Mouse (Mus musculus) intestine, embryonic 15.5 days (tissue): Measurements from ENCODE around the gene Ncor2. TPM values are rescaled to one million over a fixed set of nuclear protein-coding genes. Genes with fewer than 3 reads are reported as not detected.
A peak's percentile ranks its signal among the peaks of the same experiment; 100 is the strongest.

Experiments
- ATAC-seq: fragments of 200-750 bp; cut with Nextera tagmentation; 2 replicates; pipeline ENCODE4 v1.8.0; 2017; ENCODE audit warnings: moderate TSS enrichment, moderate library complexity
- H3K27ac ChIP-seq: fragments of 300-500 bp; sonication (generic); 2 replicates; pipeline ENCODE4 v1.5.1; 2015; ENCODE audit warnings: mild to moderate bottlenecking, inconsistent platforms
- H3K27me3 ChIP-seq: fragments of 300-500 bp; sonication (generic); replicated peaks from 2 replicates; pipeline ENCODE4 v1.6.1; 2015; ENCODE audit warnings: inconsistent platforms
- H3K36me3 ChIP-seq: fragments of 300-500 bp; sonication (generic); 2 replicates; pipeline ENCODE4 v1.6.1; 2015; ENCODE audit warnings: inconsistent platforms
- H3K4me1 ChIP-seq: fragments of 300-500 bp; sonication (generic); replicated peaks from 2 replicates; pipeline ENCODE4 v1.6.1; 2015; ENCODE audit warnings: inconsistent platforms
- H3K4me2 ChIP-seq: fragments of 300-500 bp; sonication (generic); replicated peaks from 2 replicates; pipeline ENCODE4 v1.6.1; 2015; ENCODE audit warnings: mild to moderate bottlenecking, inconsistent platforms
- H3K4me3 ChIP-seq: fragments of 300-500 bp; sonication (generic); replicated peaks from 2 replicates; pipeline ENCODE4 v1.5.1; 2015; ENCODE audit warnings: inconsistent platforms
- H3K9ac ChIP-seq: fragments of 300-500 bp; sonication (generic); 2 replicates; pipeline ENCODE4 v1.6.1; 2015; ENCODE audit warnings: inconsistent platforms
- H3K9me3 ChIP-seq: fragments of 300-500 bp; sonication (generic); 2 replicates; pipeline ENCODE4 v1.6.1; 2016; ENCODE audit warnings: inconsistent platforms
- WGBS: fragments of 180-500 bp; shearing (Covaris S2); methylation state at CpG from one replicate; pipeline ENCODE4 v1.1.7; 2015; 5-methylcytosine and 5-hydroxymethylcytosine counted together
- polyA plus RNA-seq: library from polyadenylated mRNA; unstranded; fragments of >200 nt; fragmentation: Nextera tagmentation; extraction: Ambion mirVana; gene quantifications from 2 replicates; pipeline ENCODE4 v1.2.1, GENCODE M21; 2015

The Ncor2 gene
- polyA plus RNA-seq, 1 experiment from 2014 or later = 20.0 TPM

- peaks cover 57% of the 10 kb centered on the region for H3K36me3 ChIP-seq
- H3K27ac ChIP-seq = no peak overlapping the region
- no peak overlapping the region for H3K4me2 ChIP-seq
- no peak overlapping the region for H3K4me3 ChIP-seq
- H3K9me3 ChIP-seq = no peaks in the 10 kb centered on the region
- no peaks in the 10 kb centered on the region for H3K27me3 ChIP-seq
- H3K9ac ChIP-seq = no peak overlapping the region
- 0 out of 2 replicates have a peak, but pooled peaks cover 2% of the 10 kb centered on the region for H3K4me1 ChIP-seq
- 91% methylated on average over 8 of the region's 8 CpGs for WGBS
- no peak for ATAC-seq
These were observed 139.5 kb downstream of the Ncor2 start for GRCm38 (mm10) chr5:125039377-125040027.

GRCm38 (mm10) chr5:125036483-125036882 is 142.5 kb downstream of the Ncor2 start:
- Histone ChIP-seq H3K27me3 (no peaks in the 10 kb centered on the region), H3K36me3 (peaks cover 75% of the 10 kb centered on the region), H3K9ac (no peak overlapping the region), H3K9me3 (no peaks in the 10 kb centered on the region), H3K27ac (no peak overlapping the region), H3K4me1 (no peaks in the 10 kb centered on the region), H3K4me2 (no peak overlapping the region), H3K4me3 (no peak overlapping the region)
- whole genome bisulfite sequencing = 84% methylated on average over 8 of the region's 8 CpGs
- ATAC-seq = no peak

DNA sequence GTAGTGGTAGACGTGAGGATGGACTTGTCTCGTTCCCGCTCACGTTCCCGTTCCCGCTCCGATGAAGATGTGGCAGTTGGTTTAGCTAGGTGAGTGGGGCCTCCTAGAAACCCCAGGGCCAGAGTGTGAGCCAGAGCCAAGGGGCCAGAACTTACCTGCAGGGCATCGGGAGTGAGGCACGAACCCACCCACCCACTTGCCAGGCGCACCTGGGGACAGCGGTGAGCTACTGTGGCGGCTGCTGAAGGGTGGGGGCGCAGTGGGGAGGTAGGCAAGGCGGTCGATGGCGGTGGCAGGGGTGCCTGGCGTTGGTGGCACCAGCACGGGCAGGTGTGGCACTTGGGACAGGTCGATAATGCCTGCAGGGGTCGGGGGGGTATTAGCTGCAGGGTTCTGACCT is 150.1 kb downstream of the Ncor2 start:
- H3K27ac ChIP-seq = no peak overlapping the region
- WGBS = 98% methylated on average over 20 of the region's 20 CpGs
- H3K9me3 ChIP-seq = no peaks in the 10 kb centered on the region
- no peak overlapping the region for H3K9ac ChIP-seq
- ATAC-seq = no peak
- no peaks in the 10 kb centered on the region for H3K27me3 ChIP-seq
- no peak overlapping the region for H3K4me2 ChIP-seq
- peaks cover 83% of the 10 kb centered on the region for H3K36me3 ChIP-seq
- H3K4me1 ChIP-seq = no peaks in the 10 kb centered on the region
- no peak overlapping the region for H3K4me3 ChIP-seq

- Histone ChIP-seq H3K4me1 (no peaks in the 10 kb centered on the region), H3K36me3 (peaks cover 81% of the 10 kb centered on the region), H3K9ac (no peak overlapping the region), H3K27ac (no peak overlapping the region), H3K4me3 (no peak overlapping the region), H3K9me3 (no peaks in the 10 kb centered on the region), H3K4me2 (no peak overlapping the region), H3K27me3 (no peaks in the 10 kb centered on the region)
- 91% methylated on average over 15 of the region's 15 CpGs for WGBS
- ATAC-seq = no peak
These were observed 150.6 kb downstream of the Ncor2 start for GRCm38 (mm10) chr5:125028371-125028770.

DNA sequence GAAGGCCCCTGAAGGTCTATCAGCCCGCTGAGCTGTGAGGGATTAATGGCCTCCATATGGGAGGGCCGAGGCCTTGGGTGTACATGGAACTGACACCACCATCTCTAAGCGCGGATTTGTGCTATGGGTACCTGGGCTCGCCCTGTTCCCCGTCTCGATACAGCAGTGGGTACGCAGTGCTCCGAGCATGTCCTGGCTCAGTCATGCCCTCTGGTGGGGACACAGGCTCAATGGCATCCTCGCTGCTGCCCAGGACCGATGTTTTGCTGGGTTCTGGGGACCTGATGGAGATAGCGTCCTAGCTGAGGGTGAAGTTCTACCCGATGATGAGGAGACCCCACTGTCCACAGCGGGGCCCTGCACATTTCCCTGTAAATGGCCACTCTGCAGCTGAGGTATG is 155.0 kb downstream of the Ncor2 start:
- Histone ChIP-seq H3K27ac (no peak overlapping the region), H3K27me3 (no peaks in the 10 kb centered on the region), H3K4me2 (no peak overlapping the region), H3K9ac (no peak overlapping the region), H3K4me1 (no peaks in the 10 kb centered on the region), H3K9me3 (no peaks in the 10 kb centered on the region), H3K36me3 (peaks cover 68% of the 10 kb centered on the region), H3K4me3 (no peak overlapping the region)
- no peak for ATAC-seq
- 84% methylated on average over 14 of the region's 14 CpGs for WGBS

GRCm38 (mm10) chr5:125021298-125021697 is 157.7 kb downstream of the Ncor2 start:
- no peaks in the 10 kb centered on the region for H3K9me3 ChIP-seq
- H3K4me1 ChIP-seq = no peaks in the 10 kb centered on the region
- no peak overlapping the region for H3K4me2 ChIP-seq
- H3K27ac ChIP-seq = no peak overlapping the region
- H3K36me3 ChIP-seq = peaks cover 71% of the 10 kb centered on the region
- 83% methylated on average over 11 of the region's 11 CpGs for WGBS
- no peaks in the 10 kb centered on the region for H3K27me3 ChIP-seq
- H3K4me3 ChIP-seq = no peak overlapping the region
- H3K9ac ChIP-seq = no peak overlapping the region
- no peak for ATAC-seq

DNA sequence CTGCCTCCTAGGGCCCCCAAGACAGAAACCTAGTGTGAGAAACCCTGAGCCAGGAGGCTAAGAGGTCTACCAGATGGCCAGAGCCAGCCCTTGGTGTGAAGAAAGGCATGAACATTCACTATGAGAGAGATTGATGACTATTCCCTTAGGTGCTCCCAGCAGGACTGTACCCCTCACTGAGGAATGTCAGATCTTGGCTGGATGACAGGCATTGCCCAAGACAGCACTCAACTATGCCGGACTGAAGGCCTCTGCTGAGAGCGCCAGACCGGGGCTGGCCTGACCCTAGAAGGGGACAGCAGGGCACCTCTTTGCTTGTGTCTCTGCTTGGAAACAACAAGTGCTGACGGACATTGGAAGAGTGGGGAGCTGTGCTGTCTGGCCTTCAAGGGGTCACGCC is 159.9 kb downstream of the Ncor2 start:
- Histone ChIP-seq H3K9me3 (no peaks in the 10 kb centered on the region), H3K36me3 (peaks cover 57% of the 10 kb centered on the region), H3K4me2 (no peak overlapping the region), H3K4me3 (no peak overlapping the region), H3K9ac (no peak overlapping the region), H3K27me3 (no peaks in the 10 kb centered on the region), H3K27ac (no peak overlapping the region), H3K4me1 (no peaks in the 10 kb centered on the region)
- no peak for ATAC-seq
- 75% methylated on average over 5 of the region's 5 CpGs for WGBS

GRCm38 (mm10) chr5:125017332-125017731 is 161.7 kb downstream of the Ncor2 start:
- H3K36me3 ChIP-seq = peaks cover 45% of the 10 kb centered on the region

DNA sequence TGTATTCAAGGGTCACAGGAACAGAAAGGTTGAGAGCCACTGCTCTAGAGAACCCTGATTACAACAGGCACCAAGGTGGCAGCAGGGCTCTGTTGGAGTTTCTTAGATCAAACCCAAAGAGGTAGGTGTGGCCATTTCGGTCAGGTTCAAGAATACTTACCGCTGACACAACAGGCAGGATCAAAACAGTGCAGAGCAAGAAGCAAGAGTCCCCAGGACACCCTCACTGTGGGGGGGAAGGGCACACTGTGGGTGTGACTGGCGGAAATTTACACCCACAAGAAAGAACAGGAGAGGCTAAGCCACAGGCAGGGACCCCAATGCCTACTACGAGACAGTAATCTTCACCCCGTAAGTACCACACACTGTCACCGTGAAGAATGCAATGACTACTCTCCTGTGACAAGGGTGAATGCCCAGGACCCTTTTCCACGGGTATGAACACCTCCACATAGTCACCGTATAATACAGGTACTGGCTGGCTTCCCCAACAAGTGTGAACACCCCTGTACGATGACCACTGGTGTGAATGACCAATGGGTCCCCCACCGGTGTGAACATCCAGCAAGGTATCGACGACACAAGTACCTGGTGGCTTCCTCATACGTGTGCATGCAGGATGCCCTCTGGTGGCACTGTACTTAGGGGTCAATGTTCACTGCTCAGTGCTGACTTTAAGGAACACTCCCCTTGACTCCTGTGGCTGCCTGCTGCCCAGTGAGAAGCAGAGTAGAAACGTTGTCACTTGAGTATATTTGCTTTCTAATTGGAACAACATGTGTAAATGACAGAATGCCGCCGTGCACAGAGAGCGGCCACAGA is 162.4 kb downstream of the Ncor2 start:
- no peak overlapping the region for H3K4me2 ChIP-seq
- WGBS = 88% methylated on average over 17 of the region's 17 CpGs
- peaks cover 43% of the 10 kb centered on the region for H3K36me3 ChIP-seq
- H3K27ac ChIP-seq = no peak overlapping the region
- no peaks in the 10 kb centered on the region for H3K27me3 ChIP-seq
- no peaks in the 10 kb centered on the region for H3K9me3 ChIP-seq
- no peak overlapping the region for H3K9ac ChIP-seq
- no peak for ATAC-seq
- no peak overlapping the region for H3K4me3 ChIP-seq
- no peaks in the 10 kb centered on the region for H3K4me1 ChIP-seq

More at GRCm38 (mm10) chr5:125017332-125017731, 161.7 kb downstream of the Ncor2 start:
- Histone ChIP-seq H3K9ac (no peak overlapping the region), H3K4me1 (no peaks in the 10 kb centered on the region), H3K27me3 (no peaks in the 10 kb centered on the region), H3K4me3 (no peak overlapping the region), H3K4me2 (no peak overlapping the region), H3K9me3 (no peaks in the 10 kb centered on the region), H3K27ac (no peak overlapping the region)
- 77% methylated on average over 15 of the region's 15 CpGs for whole genome bisulfite sequencing
- ATAC-seq = no peak

DNA sequence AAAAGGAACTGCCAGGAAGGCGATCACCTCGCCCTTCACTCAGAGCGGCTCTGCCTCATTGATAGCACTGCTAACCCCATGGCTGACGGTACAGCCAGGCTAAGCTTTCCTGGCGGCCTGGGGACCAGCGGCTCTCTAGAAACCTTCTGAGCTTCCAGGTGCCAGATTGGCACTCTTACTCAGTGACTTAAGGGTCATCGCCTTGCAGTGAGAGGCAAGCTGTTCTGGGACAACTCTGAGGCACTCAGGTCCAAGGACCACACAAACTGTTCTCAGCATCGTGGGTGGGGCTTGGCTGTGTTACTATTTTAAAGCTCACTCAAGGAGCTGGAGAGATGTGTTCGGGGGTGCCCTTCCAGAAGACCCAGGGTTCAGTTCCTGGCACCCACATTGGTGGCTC is 163.4 kb downstream of the Ncor2 start:
- no peak overlapping the region for H3K9ac ChIP-seq

GRCm38 (mm10) chr5:125015066-125015465 is 164.0 kb downstream of the Ncor2 start:
- H3K27me3 ChIP-seq = no peaks in the 10 kb centered on the region
- H3K4me2 ChIP-seq = no peak overlapping the region
- WGBS = 91% methylated on average over 3 of the region's 3 CpGs
- no peak for ATAC-seq
- no peaks in the 10 kb centered on the region for H3K9me3 ChIP-seq
- no peaks in the 10 kb centered on the region for H3K4me1 ChIP-seq
- no peak overlapping the region for H3K27ac ChIP-seq
- no peak overlapping the region for H3K4me3 ChIP-seq
- no peak overlapping the region for H3K9ac ChIP-seq
- peaks cover 41% of the 10 kb centered on the region for H3K36me3 ChIP-seq

More for the DNA sequence above, 163.4 kb downstream of the Ncor2 start:
- Histone ChIP-seq H3K4me2 (no peak overlapping the region), H3K27ac (no peak overlapping the region), H3K27me3 (no peaks in the 10 kb centered on the region), H3K9me3 (no peaks in the 10 kb centered on the region), H3K4me1 (no peaks in the 10 kb centered on the region), H3K4me3 (no peak overlapping the region), H3K36me3 (peaks cover 43% of the 10 kb centered on the region)
- ATAC-seq = no peak
- WGBS = 89% methylated on average over 9 of the region's 9 CpGs

GRCm38 (mm10) chr5:125014497-125014896 is 164.5 kb downstream of the Ncor2 start:
- Histone ChIP-seq H3K9me3 (no peaks in the 10 kb centered on the region), H3K4me2 (no peak overlapping the region), H3K4me1 (no peaks in the 10 kb centered on the region), H3K27ac (no peak overlapping the region), H3K36me3 (peaks cover 40% of the 10 kb centered on the region), H3K4me3 (no peak overlapping the region), H3K27me3 (no peaks in the 10 kb centered on the region), H3K9ac (no peak overlapping the region)
- WGBS = 52% methylated on average over 7 of the region's 7 CpGs
- peak; percentile 27; the same call in 1 of the 2 replicates for ATAC-seq
